ENCODE assay signal across 10 mouse cellular contexts in the genomic region with DNA sequence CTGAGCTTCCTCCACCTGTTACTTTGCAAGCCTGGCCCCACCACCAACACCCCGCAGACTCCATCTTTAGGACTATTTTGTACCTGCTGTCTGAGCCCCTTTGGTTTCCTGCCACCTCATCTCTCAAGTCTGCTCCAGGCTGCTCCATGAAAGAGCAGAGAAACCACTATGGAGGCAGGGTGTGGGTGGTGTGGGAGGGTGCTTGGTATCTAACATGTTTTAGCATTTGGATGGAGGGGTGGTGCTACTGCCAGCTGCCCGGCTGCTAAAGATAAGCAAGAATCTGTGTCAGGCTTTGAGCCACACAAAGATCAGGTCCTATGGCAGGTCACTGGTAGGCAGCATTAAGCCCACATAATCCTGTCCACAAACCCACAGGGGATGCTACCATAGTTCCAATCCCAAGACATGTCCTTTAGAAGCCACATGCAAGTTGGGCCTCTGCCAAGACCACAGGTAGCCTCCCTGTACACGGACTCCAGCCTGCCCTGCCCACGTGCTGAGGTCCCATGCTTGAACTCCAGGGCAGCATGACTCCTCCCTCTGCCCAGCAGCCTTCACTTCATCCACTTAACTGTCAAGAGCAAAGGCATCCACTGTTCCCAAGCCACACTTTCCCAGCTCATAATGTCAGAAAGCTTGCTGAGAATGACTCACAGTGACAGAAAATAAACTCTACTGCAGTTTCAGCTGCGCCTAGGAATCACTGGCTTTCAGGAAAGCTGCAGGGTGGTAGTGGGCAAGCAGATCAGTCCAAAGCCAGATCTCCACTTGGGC. TPM values are rescaled to one million over a fixed set of nuclear protein-coding genes. Genes with fewer than 3 reads are reported as not detected.
DNase-seq lines count a peak whose midpoint lies in the region; ATAC-seq and TF ChIP-seq lines count a peak whose summit lies in the region.
"Had no signal": no experiment of that assay in that cellular context is flagged by ENCODE, and none has a peak within 500 bp of the region (broad histone marks: within the 10 kb centered on the region; RNA-seq: fewer than 3 reads in every experiment).

No protein-coding gene starts in this region.

- H3K79me2 ChIP-seq in liver, adult 2 months (ENCODE audit: control insufficient read depth, insufficient read depth, low read length): no peaks in the 10 kb centered on the region
- H3K79me2 ChIP-seq in myocyte (ENCODE audit: control insufficient read depth, insufficient read depth): no peaks in the 10 kb centered on the region

- intact Hi-C loops in left cerebral cortex, postnatal 14 days (cut with DNase I): loop anchor here (5.0 kb wide), 1 partner anchor 34 kb away; the partner anchor contains the start of gene Rogdi

- no peak overlapping the region for H3K4me3 ChIP-seq in liver, adult 2 months (ENCODE audit: insufficient read depth, low read depth, low read length)
- H3K4me3 ChIP-seq in liver, embryonic 12.5 days: no peak overlapping the region
- no peak overlapping the region for H3K4me3 ChIP-seq in heart, embryonic 15.5 days
- no peak overlapping the region for H3K4me3 ChIP-seq in myocyte
- H3K4me3 ChIP-seq: hindbrain, embryonic 12.5 days had no signal

- ATAC-seq in liver, embryonic 12.5 days: no peak
- ATAC-seq in heart, embryonic 15.5 days (replicated peaks; ENCODE audit: insufficient number of reproducible peaks, insufficient read depth, low FRiP score, low read depth): peak; percentile 77

- H3K4me1 ChIP-seq in liver, adult 2 months (ENCODE audit: control insufficient read depth, insufficient read depth, low read length): no peaks in the 10 kb centered on the region
- peaks cover 9% of the 10 kb centered on the region; the same call in 1 of the 2 replicates for H3K4me1 ChIP-seq in liver, embryonic 12.5 days
- H3K4me1 ChIP-seq in heart, embryonic 15.5 days (replicated peaks): peaks cover 20% of the 10 kb centered on the region
- H3K4me1 ChIP-seq: hindbrain, embryonic 12.5 days had no signal

- peak; percentile 17 for DNase-seq in liver, adult 2 months (ENCODE audit: extremely low read depth, low read depth, low spot score)
- DNase-seq in left cerebral cortex, postnatal 14 days (ENCODE audit: low spot score in 2 of 2): peak; percentile 47 to 62
- DNase-seq in Muller cell, postnatal 12 days (ENCODE audit: inconsistent ontology term): no peak
- no peak for DNase-seq in adrenal gland, postnatal 25 days
- DNase-seq: cerebellum, adult 9-11 months had no signal

- no peaks in the 10 kb centered on the region for H3K9me3 ChIP-seq in liver, embryonic 12.5 days (replicated peaks)
- H3K9me3 ChIP-seq in heart, embryonic 15.5 days (replicated peaks): no peaks in the 10 kb centered on the region
- H3K9me3 ChIP-seq: hindbrain, embryonic 12.5 days had no signal

- H3K27ac ChIP-seq in liver, adult 2 months (replicated peaks; ENCODE audit: insufficient read depth, low read depth, low read length): no peak overlapping the region
- no peak overlapping the region for H3K27ac ChIP-seq in liver, embryonic 12.5 days
- peak overlapping the region; percentile 80 for H3K27ac ChIP-seq in heart, embryonic 15.5 days
- H3K27ac ChIP-seq: hindbrain, embryonic 12.5 days; macrophage had no signal

- H3K27me3 ChIP-seq in liver, adult 2 months (ENCODE audit: control insufficient read depth, insufficient read depth, low read length): no peaks in the 10 kb centered on the region
- H3K27me3 ChIP-seq in liver, embryonic 12.5 days (replicated peaks): peaks cover 14% of the 10 kb centered on the region; the same call in 1 of the 2 replicates
- H3K27me3 ChIP-seq in heart, embryonic 15.5 days: no peaks in the 10 kb centered on the region
- peaks cover 16% of the 10 kb centered on the region for H3K27me3 ChIP-seq in myocyte (ENCODE audit: control insufficient read depth, insufficient read depth, insufficient read length)
- H3K27me3 ChIP-seq: hindbrain, embryonic 12.5 days had no signal

- WGBS in liver, adult 2 months: 48% methylated on average over 5 of the region's 5 CpGs
- 45% methylated on average over 5 of the region's 5 CpGs for WGBS in liver, embryonic 12.5 days (ENCODE audit: insufficient replicate concordance)
- WGBS in heart, embryonic 15.5 days: 35% methylated on average over 5 of the region's 5 CpGs

- TF ChIP-seq CTCF in liver, adult 2 months (IDR thresholded peaks at IDR 0.05; ENCODE audit: low read depth, low read length): no peak

- no peak overlapping the region for H3K4me2 ChIP-seq in liver, embryonic 12.5 days
- H3K4me2 ChIP-seq in heart, embryonic 15.5 days: peak overlapping the region; percentile 30; the same call in 1 of the 2 replicates
- H3K4me2 ChIP-seq in myocyte (ENCODE audit: low read depth): peak overlapping the region; percentile 36
- H3K4me2 ChIP-seq: hindbrain, embryonic 12.5 days had no signal

- no peaks in the 10 kb centered on the region for H3K36me3 ChIP-seq in liver, adult 2 months (ENCODE audit: control insufficient read depth, insufficient read depth, low read length)
- H3K36me3 ChIP-seq in liver, embryonic 12.5 days: no peaks in the 10 kb centered on the region
- H3K36me3 ChIP-seq in heart, embryonic 15.5 days: no peaks in the 10 kb centered on the region
- no peaks in the 10 kb centered on the region for H3K36me3 ChIP-seq in myocyte (ENCODE audit: control insufficient read depth, insufficient read depth)
- H3K36me3 ChIP-seq: hindbrain, embryonic 12.5 days had no signal

- no peak overlapping the region for H3K9ac ChIP-seq in liver, adult 2 months (ENCODE audit: low read depth, low read length)
- H3K9ac ChIP-seq in liver, embryonic 12.5 days: no peak overlapping the region
- H3K9ac ChIP-seq in heart, embryonic 15.5 days: no peak overlapping the region
- H3K9ac ChIP-seq: hindbrain, embryonic 12.5 days had no signal

- TF ChIP-seq POLR2A in liver, adult 2 months (IDR thresholded peaks at IDR 0.05; ENCODE audit: extremely low read depth, insufficient read depth, low read length): no peak
- TF ChIP-seq POLR2A in myocyte (IDR thresholded peaks at IDR 0.05; ENCODE audit: insufficient read length, low read depth): no peak

- H3ac ChIP-seq in myocyte (ENCODE audit: control insufficient read depth, insufficient read length): no peak overlapping the region

TF ChIP-seq in myocyte, 11 proteins besides CTCF, POLR2A, EP300 and RAD21:
- TF ChIP-seq TCF3 (IDR thresholded peaks at IDR 0.05; ENCODE audit: insufficient read length, low read depth) (no peak), POLR2AphosphoS2 (IDR thresholded peaks at IDR 0.05; ENCODE audit: insufficient read length, low read depth) (no peak), CEBPB (IDR thresholded peaks at IDR 0.05; ENCODE audit: insufficient read depth, poor library complexity, severe bottlenecking) (no peak), MYOD1 (IDR thresholded peaks at IDR 0.05; ENCODE audit: control insufficient read depth in 1 of 3, insufficient read length in 2 of 3, low read depth in 2 of 3) (peak in 2 of 3 experiments; percentile 14 to 54), MYOG (IDR thresholded peaks at IDR 0.05; ENCODE audit: control insufficient read depth in 1 of 3, insufficient read depth in 1 of 3, insufficient read length in 2 of 3, low read depth in 2 of 3) (peak in 1 of 3 experiments; percentile 4), REST (IDR thresholded peaks at IDR 0.05; ENCODE audit: insufficient read depth, insufficient read length) (no peak)

RNA-seq across cellular contexts. Expression of gene Anks3, which starts 14.5 kb away (rescaled TPM):
- total RNA-seq in liver, adult 2 months (2014; rRNA removed): 11.3 and 14.2 TPM in 2 replicates
- polyA plus RNA-seq in liver, adult 2 months (2012; rRNA removed): 16.8 and 22.3 TPM in 2 replicates
- polyA plus RNA-seq in liver, embryonic 12.5 days (2016; fragmentation: Nextera tagmentation; extraction: Ambion mirVana): 16.8 and 19.7 TPM in 2 replicates
- 29.4 and 41.2 TPM in 2 replicates for polyA plus RNA-seq in heart, embryonic 15.5 days (2015; fragmentation: Nextera tagmentation; extraction: Ambion mirVana)
- total RNA-seq in left cerebral cortex, postnatal 14 days (2021): 10 to 100 TPM; 50.1 TPM
- polyA plus RNA-seq in myocyte (2012; fragmentation: generic; extraction: Trizol): 25.2 TPM
- 48.5 and 51.3 TPM in 2 replicates for total RNA-seq in adrenal gland, postnatal 25 days (2021)

RNA-seq across cellular contexts. Expression of gene Sept12, which starts 19.2 kb away (rescaled TPM):
- not detected in 2 replicates for total RNA-seq in liver, adult 2 months (2014; rRNA removed)
- polyA plus RNA-seq in liver, adult 2 months (2012; rRNA removed): not detected in 2 replicates
- 0.11 TPM in 1 of 2 replicates, not detected in the other for polyA plus RNA-seq in liver, embryonic 12.5 days (2016; fragmentation: Nextera tagmentation; extraction: Ambion mirVana)
- not detected in 2 replicates for polyA plus RNA-seq in heart, embryonic 15.5 days (2015; fragmentation: Nextera tagmentation; extraction: Ambion mirVana)
- not detected for total RNA-seq in left cerebral cortex, postnatal 14 days (2021)
- 0.04 TPM for polyA plus RNA-seq in myocyte (2012; fragmentation: generic; extraction: Trizol)
- total RNA-seq in adrenal gland, postnatal 25 days (2021): not detected in 2 replicates
- polyA plus RNA-seq: hindbrain, embryonic 12.5 days; macrophage had no signal

RNA-seq across cellular contexts. Expression of gene Smim22, which starts 28.6 kb away (rescaled TPM):
- total RNA-seq in liver, adult 2 months (2014; rRNA removed): 3.6 and 14.6 TPM in 2 replicates
- polyA plus RNA-seq in liver, adult 2 months (2012; rRNA removed): 13.9 and 35.5 TPM in 2 replicates
- 5.7 and 6.9 TPM in 2 replicates for polyA plus RNA-seq in liver, embryonic 12.5 days (2016; fragmentation: Nextera tagmentation; extraction: Ambion mirVana)
- polyA plus RNA-seq in heart, embryonic 15.5 days (2015; fragmentation: Nextera tagmentation; extraction: Ambion mirVana): 3.3 and 5.9 TPM in 2 replicates
- total RNA-seq in left cerebral cortex, postnatal 14 days (2021): not detected
- 8.5 TPM for polyA plus RNA-seq in myocyte (2012; fragmentation: generic; extraction: Trizol)
- total RNA-seq in adrenal gland, postnatal 25 days (2021): not detected in 2 replicates
- polyA plus RNA-seq: macrophage had no signal

RNA-seq across cellular contexts. Expression of gene Rogdi, which starts 34.9 kb away (rescaled TPM):
- 5.2 and 7.5 TPM in 2 replicates for total RNA-seq in liver, adult 2 months (2014; rRNA removed)
- polyA plus RNA-seq in liver, adult 2 months (2012; rRNA removed): 29.9 and 53.7 TPM in 2 replicates
- 42.3 and 43.2 TPM in 2 replicates for polyA plus RNA-seq in liver, embryonic 12.5 days (2016; fragmentation: Nextera tagmentation; extraction: Ambion mirVana)
- 46.9 and 57.0 TPM in 2 replicates for polyA plus RNA-seq in heart, embryonic 15.5 days (2015; fragmentation: Nextera tagmentation; extraction: Ambion mirVana)
- 100 to 1,000 TPM; 202 to 212 TPM for total RNA-seq in left cerebral cortex, postnatal 14 days (2021)
- polyA plus RNA-seq in myocyte (2012; fragmentation: generic; extraction: Trizol): 50.5 TPM
- total RNA-seq in adrenal gland, postnatal 25 days (2021): 19.9 and 23.8 TPM in 2 replicates

RNA-seq across cellular contexts. Expression of gene Nudt16l1, which starts 39.9 kb away (rescaled TPM):
- total RNA-seq in liver, adult 2 months (2014; rRNA removed): 12.2 and 16.2 TPM in 2 replicates
- polyA plus RNA-seq in liver, adult 2 months (2012; rRNA removed): 53.5 and 57.0 TPM in 2 replicates
- 61.2 and 62.7 TPM in 2 replicates for polyA plus RNA-seq in liver, embryonic 12.5 days (2016; fragmentation: Nextera tagmentation; extraction: Ambion mirVana)
- polyA plus RNA-seq in heart, embryonic 15.5 days (2015; fragmentation: Nextera tagmentation; extraction: Ambion mirVana): 97.4 and 122 TPM in 2 replicates
- 10 to 100 TPM; 66.7 to 70.3 TPM for total RNA-seq in left cerebral cortex, postnatal 14 days (2021)
- 46.1 TPM for polyA plus RNA-seq in myocyte (2012; fragmentation: generic; extraction: Trizol)
- 63.9 and 76.9 TPM in 2 replicates for total RNA-seq in adrenal gland, postnatal 25 days (2021)

Comparison
In these comparisons a context has a peak if more than half of its experiments do, and no peak if none do; other contexts are left out.
1. DNase-seq: peak in liver, adult 2 months (single experiment) and left cerebral cortex, postnatal 14 days (2 of 2); none in Muller cell, postnatal 12 days (single experiment) and adrenal gland, postnatal 25 days (single experiment).